Mouse (Mus musculus): ENCODE data around the gene Zcchc14. TPM values are rescaled to one million over a fixed set of nuclear protein-coding genes. Genes with fewer than 3 reads are reported as not detected.

Zcchc14 gene
- polyA plus RNA-seq, 1 experiment from 2014 or later, result 14.4 TPM

Other genes with a start within 250 kb of the Zcchc14 start
- gene 1700018B08Rik, start 108.6 kb downstream of the Zcchc14 start, polyA plus RNA-seq (2015; fragmentation: Nextera tagmentation; extraction: Ambion mirVana), result not detected in 2 replicates
- 12.0 and 12.9 TPM in 2 replicates for gene Fbxo31, start 74.1 kb downstream of the Zcchc14 start, polyA plus RNA-seq (2015; fragmentation: Nextera tagmentation; extraction: Ambion mirVana)
- 211 and 234 TPM in 2 replicates for gene Map1lc3b, start 62.5 kb downstream of the Zcchc14 start, polyA plus RNA-seq (2015; fragmentation: Nextera tagmentation; extraction: Ambion mirVana)
- 0.38 and 0.50 TPM in 2 replicates for gene Jph3, start 76.7 kb upstream of the Zcchc14 start, polyA plus RNA-seq (2015; fragmentation: Nextera tagmentation; extraction: Ambion mirVana)
- gene Klhdc4, start 176.7 kb upstream of the Zcchc14 start, polyA plus RNA-seq (2015; fragmentation: Nextera tagmentation; extraction: Ambion mirVana), result 33.2 and 34.6 TPM in 2 replicates